Mouse (Mus musculus) liver, embryonic 14.5 days (tissue): Measurements from ENCODE around the gene Hspa12b. TPM values are rescaled to one million over a fixed set of nuclear protein-coding genes. Genes with fewer than 3 reads are reported as not detected.

Experiments used
- ATAC-seq: fragments of 200-750 bp; cut with Nextera tagmentation; 2 replicates; pipeline ENCODE4 v1.8.0; 2017; ENCODE audit warnings: moderate number of reproducible peaks, mild to moderate bottlenecking, moderate library complexity; ENCODE audit not compliant: insufficient read depth
- DNase-seq, 3 experiments: peaks; one replicate each; pipeline ENCODE4 v3.0.0-alpha.2; 2012 to 2013; ENCODE audit warnings: low read depth in 3 of 3, low spot score in 3 of 3
- H3K27ac ChIP-seq: fragments of 300-500 bp; sonication (generic); 2 replicates; pipeline ENCODE4 v1.5.1; 2014; ENCODE audit warnings: moderate library complexity, mild to moderate bottlenecking, control low read depth, inconsistent platforms
- H3K27me3 ChIP-seq: fragments of 300-500 bp; sonication (generic); 2 replicates; pipeline ENCODE4 v1.6.1; 2014; ENCODE audit warnings: mild to moderate bottlenecking, low read length, moderate library complexity; ENCODE audit not compliant: control insufficient read depth, insufficient read depth
- H3K36me3 ChIP-seq: fragments of 300-500 bp; sonication (generic); replicated peaks from 2 replicates; pipeline ENCODE4 v1.6.1; 2014; ENCODE audit warnings: low read depth; ENCODE audit not compliant: control insufficient read depth, insufficient read depth
- H3K4me1 ChIP-seq, 2 experiments: fragments of 200-500 bp in 1 of 2; fragments of 300-500 bp in 1 of 2; sonication (generic) in 1 of 2; replicated peaks; 2 replicates each; pipeline ENCODE4 v1.6.1; 2012 to 2014; ENCODE audit warnings: antibody characterized with exemption in 1 of 2, inconsistent platforms in 1 of 2, low read length in 1 of 2; ENCODE audit not compliant: control insufficient read depth in 2 of 2, insufficient read depth in 2 of 2
- H3K4me2 ChIP-seq: fragments of 300-500 bp; sonication (generic); 2 replicates; pipeline ENCODE4 v1.6.1; 2014; ENCODE audit warnings: low read depth, mild to moderate bottlenecking, control low read depth, moderate library complexity
- H3K4me3 ChIP-seq, 2 experiments: fragments of 200-500 bp in 1 of 2; fragments of 300-500 bp in 1 of 2; sonication (generic) in 1 of 2; 2 replicates each; pipeline ENCODE4 v1.5.1; 2012 to 2014; ENCODE audit warnings: low read depth in 2 of 2, low read length in 2 of 2, mild to moderate bottlenecking in 2 of 2, control low read depth in 1 of 2, inconsistent platforms in 1 of 2, moderate library complexity in 1 of 2; ENCODE audit not compliant: insufficient read depth in 1 of 2
- H3K9ac ChIP-seq: fragments of 300-500 bp; sonication (generic); replicated peaks from 2 replicates; pipeline ENCODE4 v1.6.1; 2014; ENCODE audit warnings: mild to moderate bottlenecking, control low read depth, moderate library complexity
- H3K9me3 ChIP-seq: fragments of 300-500 bp; sonication (generic); 2 replicates; pipeline ENCODE4 v1.6.1; 2016; ENCODE audit warnings: low read length, mixed read lengths; ENCODE audit not compliant: control insufficient read depth
- CTCF ChIP-seq: IDR thresholded peaks from 2 replicates; pipeline ENCODE4 v1.5.1; 2016; ENCODE audit warnings: antibody characterized with exemption, low read depth, control low read depth
- EP300 ChIP-seq: IDR thresholded peaks from 2 replicates; pipeline ENCODE4 v1.6.1; 2016; ENCODE audit warnings: antibody characterized with exemption, low read depth
- WGBS: fragments of 180-500 bp; shearing (Covaris S2); extraction: QIAGEN DNeasy Blood & Tissue Kit; methylation state at CpG from one replicate; pipeline ENCODE4 v1.1.7; 2014; ENCODE audit not compliant: insufficient replicate concordance; 5-methylcytosine and 5-hydroxymethylcytosine counted together
- polyA plus RNA-seq, 2 experiments: library from polyadenylated mRNA; depleted of rRNA in 1 of 2; stranded (reverse) in 1 of 2; unstranded in 1 of 2; fragments of >200 nt; fragmentation: Nextera tagmentation in 1 of 2; extraction: Ambion mirVana in 1 of 2; gene quantifications; 2 replicates each; pipeline versions ENCODE4 v1.2.1 to v1.2.3; 2012 to 2014

The Hspa12b gene
- polyA plus RNA-seq (2012; rRNA removed) (1.6 and 2.1 TPM in 2 replicates), polyA plus RNA-seq (2014; fragmentation: Nextera tagmentation; extraction: Ambion mirVana) (0.71 and 0.76 TPM in 2 replicates)

DNA sequence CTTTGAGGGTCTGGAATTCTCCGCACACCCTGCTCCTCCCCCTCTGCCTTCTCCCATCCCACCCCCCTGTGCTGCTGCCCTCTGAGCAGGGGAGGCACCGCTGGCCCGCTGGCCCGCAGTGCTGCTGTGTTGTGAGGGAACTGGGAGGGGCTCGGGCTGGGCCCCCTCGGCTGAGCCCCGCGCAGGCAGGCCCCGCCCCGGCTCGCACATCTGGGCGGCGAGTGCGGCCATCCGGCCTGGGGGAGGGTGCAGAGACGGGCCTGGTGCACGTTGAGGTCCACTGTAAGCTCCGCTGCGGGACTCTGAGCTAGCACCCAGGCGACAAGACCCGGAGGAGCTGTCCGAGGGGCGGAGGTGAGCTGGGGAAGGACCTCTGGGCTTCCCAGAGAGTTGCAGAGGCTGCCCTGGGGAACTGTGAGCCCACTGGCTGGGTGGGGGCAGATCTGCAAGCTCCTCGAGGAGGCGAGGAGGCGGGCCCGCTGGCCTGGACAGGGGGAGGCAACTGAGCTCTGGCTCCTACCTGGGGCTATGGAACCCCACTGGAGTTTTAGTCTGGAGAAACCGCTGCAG is at the start of gene Hspa12b:
TSS of gene Hspa12b (plus strand) at position 120 of the 570 bp plus-strand sequence.
- Histone ChIP-seq H3K36me3 (no peaks in the 10 kb centered on the region), H3K4me1 (peaks cover 53 to 63% of the 10 kb centered on the region in 2 experiments), H3K27me3 (no peaks in the 10 kb centered on the region; the same call in 1 of the 2 replicates), H3K4me2 (peak within 1 kb of the TSS; percentile 85), H3K9me3 (no peaks in the 10 kb centered on the region), H3K27ac (peak within 1 kb of the TSS; percentile 20), H3K4me3 (peak within 1 kb of the TSS; percentile 54 to 56), H3K9ac (peak within 1 kb of the TSS; percentile 62)
- under 1% methylated on average over 28 of the region's 28 CpGs for WGBS
- TF ChIP-seq EP300 (no peak), CTCF (no peak)
- peak; percentile 80 for ATAC-seq
- no peak for DNase-seq

DNA sequence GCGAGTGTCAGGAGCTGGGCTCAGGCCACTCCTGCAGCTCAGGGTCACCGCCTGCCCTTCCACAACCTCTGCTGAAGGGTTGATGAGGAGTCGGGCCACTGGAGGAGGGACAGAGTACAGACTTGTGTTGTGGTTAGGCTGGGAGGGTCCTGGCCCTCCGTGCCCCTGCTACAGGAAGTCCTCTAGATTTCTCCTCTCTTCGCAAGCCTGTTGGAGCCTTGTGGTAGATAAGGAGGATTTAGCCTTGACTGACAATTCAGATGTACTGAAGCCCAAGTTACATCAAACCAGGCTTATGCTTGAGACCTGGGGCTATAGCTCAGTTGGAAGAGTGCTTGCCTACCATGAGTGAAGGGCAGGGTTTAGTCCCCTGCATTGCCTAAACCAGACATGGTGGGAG is 46.6 kb upstream of the Hspa12b start:
- Histone ChIP-seq H3K9me3 (no peaks in the 10 kb centered on the region), H3K27me3 (no peaks in the 10 kb centered on the region), H3K4me1 (no peaks in the 10 kb centered on the region), H3K27ac (no peak overlapping the region), H3K36me3 (no peaks in the 10 kb centered on the region), H3K4me3 (no peak overlapping the region), H3K9ac (no peak overlapping the region), H3K4me2 (no peak overlapping the region)
- no peak for TF ChIP-seq CTCF
- no peak for TF ChIP-seq EP300
- ATAC-seq (peak; percentile 23; the same call in 1 of the 2 replicates), DNase-seq (no peak)
- WGBS: 15% methylated on average over 5 of the region's 5 CpGs

DNA sequence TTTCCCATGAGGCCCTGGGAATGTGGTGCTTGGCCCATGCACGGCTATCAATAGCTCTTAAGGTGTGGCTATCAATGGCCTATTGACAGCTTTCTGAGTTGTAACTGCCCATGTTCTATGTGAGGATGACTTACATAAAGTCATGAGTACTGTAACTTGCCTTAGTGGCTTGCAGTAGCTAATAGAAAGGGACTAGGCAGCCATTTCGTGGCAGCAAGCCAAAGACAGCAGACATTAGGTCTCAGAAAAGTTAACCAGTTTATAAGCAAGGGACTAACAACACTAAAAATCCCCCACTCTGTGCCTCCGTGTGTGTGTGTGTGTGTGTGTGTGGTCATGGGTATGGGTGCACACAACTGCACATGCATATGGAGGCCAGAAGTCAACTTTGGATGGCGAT is 42.9 kb upstream of the Hspa12b start:
- H3K27ac ChIP-seq: no peak overlapping the region
- no peaks in the 10 kb centered on the region for H3K27me3 ChIP-seq
- H3K9me3 ChIP-seq: no peaks in the 10 kb centered on the region
- no peak overlapping the region for H3K9ac ChIP-seq
- no peak for TF ChIP-seq EP300
- TF ChIP-seq CTCF: no peak
- no peak overlapping the region for H3K4me2 ChIP-seq
- 64% methylated on average over 4 of the region's 4 CpGs for WGBS
- no peaks in the 10 kb centered on the region for H3K36me3 ChIP-seq
- no peak overlapping the region for H3K4me3 ChIP-seq
- no peak for ATAC-seq
- no peak for DNase-seq
- no peaks in the 10 kb centered on the region for H3K4me1 ChIP-seq

DNA sequence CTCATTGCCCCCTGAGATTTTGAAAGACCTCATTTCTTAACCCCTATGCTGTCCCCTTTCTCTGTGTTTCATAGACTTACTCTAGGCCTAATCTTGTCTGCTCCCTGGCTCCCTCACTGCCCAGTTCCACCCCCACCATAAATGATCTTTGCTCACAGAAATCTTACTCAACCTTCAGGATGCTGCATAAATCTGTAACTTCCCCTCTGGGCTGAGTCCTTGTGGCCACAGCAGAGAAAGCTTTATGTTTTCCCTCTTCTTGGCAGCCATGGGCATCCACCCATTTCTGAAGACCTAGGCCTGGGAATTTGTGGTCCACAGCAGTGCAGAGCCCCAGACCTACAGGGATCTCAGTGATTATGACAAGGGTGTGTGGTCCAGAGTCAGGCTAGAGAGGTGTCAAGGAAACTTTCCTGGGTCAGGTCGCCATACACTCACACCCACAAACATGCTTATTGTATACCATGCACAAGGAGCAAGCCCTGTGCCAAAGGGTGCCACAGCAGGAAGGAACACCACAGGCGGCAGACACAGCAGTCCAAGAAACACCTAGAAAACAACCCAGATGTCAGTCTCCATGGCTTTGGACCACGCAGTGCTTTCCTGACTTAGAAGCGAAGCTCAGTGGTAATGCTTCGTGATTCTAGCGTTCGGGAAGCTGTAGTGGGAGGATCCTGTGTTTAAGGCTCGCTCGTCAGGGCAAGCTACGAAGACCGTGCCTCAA is 40.3 kb upstream of the Hspa12b start, which contains the start of gene Siglec1:
TSS of gene Siglec1 (minus strand) at position 99 of the 724 bp plus-strand sequence.
- TF ChIP-seq EP300: no peak
- TF ChIP-seq CTCF: no peak
- H3K4me3 ChIP-seq: no peak within 1 kb of the TSS
- no peak for DNase-seq
- no peak within 1 kb of the TSS for H3K9ac ChIP-seq
- no peaks in the 10 kb centered on the region for H3K4me1 ChIP-seq
- no peak within 1 kb of the TSS for H3K27ac ChIP-seq
- no peaks in the 10 kb centered on the region for H3K27me3 ChIP-seq
- 42% methylated on average over 11 of the region's 11 CpGs for WGBS
- no peaks in the 10 kb centered on the region for H3K36me3 ChIP-seq
- H3K9me3 ChIP-seq: no peaks in the 10 kb centered on the region
- H3K4me2 ChIP-seq: no peak within 1 kb of the TSS
- ATAC-seq: no peak

DNA sequence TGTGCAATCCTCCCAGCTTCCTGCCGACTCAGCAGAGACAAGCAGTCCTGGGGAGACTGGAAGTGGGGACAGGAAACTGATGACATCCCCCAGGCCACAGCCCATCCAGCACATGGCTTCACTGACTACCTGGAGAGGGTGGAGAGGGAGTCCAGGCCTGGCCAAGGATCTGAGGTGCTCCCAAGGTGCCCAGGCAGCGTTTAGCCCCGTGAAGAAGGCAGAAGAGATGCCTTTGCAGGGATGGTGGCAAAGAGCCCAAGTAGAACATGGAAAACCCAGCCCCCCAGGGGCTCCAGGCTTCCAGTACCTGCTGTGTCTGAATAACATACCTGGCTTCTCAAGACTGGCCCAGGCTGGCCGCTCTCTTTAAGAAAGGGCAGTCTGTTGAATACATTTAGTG is 38.5 kb upstream of the Hspa12b start:
- 46% methylated on average over 4 of the region's 4 CpGs for WGBS
- DNase-seq (no peak), ATAC-seq (no peak)
- H3K36me3 ChIP-seq: no peaks in the 10 kb centered on the region
- TF ChIP-seq EP300 (no peak), CTCF (no peak)
- no peaks in the 10 kb centered on the region for H3K27me3 ChIP-seq
- H3K4me3 ChIP-seq: no peak overlapping the region
- no peak overlapping the region for H3K4me2 ChIP-seq
- H3K9ac ChIP-seq: no peak overlapping the region
- no peaks in the 10 kb centered on the region for H3K9me3 ChIP-seq
- H3K4me1 ChIP-seq: no peaks in the 10 kb centered on the region
- no peak overlapping the region for H3K27ac ChIP-seq
